Mouse (Mus musculus) heart, adult 2 months (tissue): ENCODE measurements around the gene Mta1. TPM values are rescaled to one million over a fixed set of nuclear protein-coding genes. Genes with fewer than 3 reads are reported as not detected.
A peak's percentile ranks its signal among the peaks of the same experiment; 100 is the strongest.

Experiments used
- DNase-seq, 2 experiments: peaks; one replicate each; pipeline ENCODE4 v3.0.0; 2021
- H3K27ac ChIP-seq: fragments of 200-600 bp; 2 replicates; pipeline ENCODE4 v1.8.1; 2022
- H3K27me3 ChIP-seq: fragments of 200-500 bp; 2 replicates; pipeline ENCODE4 v1.6.1; 2012; ENCODE audit warnings: mild to moderate bottlenecking, low read length, inconsistent platforms, mixed read lengths; ENCODE audit not compliant: control insufficient read depth, insufficient read depth
- H3K36me3 ChIP-seq: fragments of 200-500 bp; 2 replicates; pipeline ENCODE4 v1.6.1; 2012; ENCODE audit warnings: low read length, inconsistent platforms; ENCODE audit not compliant: control insufficient read depth, insufficient read depth
- H3K4me1 ChIP-seq: fragments of 200-500 bp; 2 replicates; pipeline ENCODE4 v1.6.1; 2011; ENCODE audit warnings: low read length; ENCODE audit not compliant: control insufficient read depth, insufficient read depth
- H3K4me3 ChIP-seq: fragments of 200-600 bp; 2 replicates; pipeline ENCODE4 v1.8.1; 2022
- H3K79me2 ChIP-seq: fragments of 200-500 bp; replicated peaks from 2 replicates; pipeline ENCODE4 v1.6.1; 2012; ENCODE audit warnings: mild to moderate bottlenecking, inconsistent platforms, low read length, moderate library complexity, mixed read lengths; ENCODE audit not compliant: control insufficient read depth, insufficient read depth
- H3K9ac ChIP-seq: fragments of 200-500 bp; 2 replicates; pipeline ENCODE4 v1.6.1; 2012; ENCODE audit warnings: low read depth, mild to moderate bottlenecking, control low read depth, inconsistent platforms, low read length, mixed read lengths
- CTCF ChIP-seq: fragments of 200-600 bp; IDR thresholded peaks from 2 replicates; pipeline ENCODE4 v1.8.1; 2022; ENCODE audit warnings: antibody characterized with exemption, mild to moderate bottlenecking, moderate library complexity
- EP300 ChIP-seq: fragments of 200-500 bp; IDR thresholded peaks from 2 replicates; pipeline ENCODE4 v1.6.1; 2011; ENCODE audit warnings: low read depth, low read length, control low read depth; ENCODE audit not compliant: insufficient read depth
- POLR2A ChIP-seq: fragments of 200-500 bp; IDR thresholded peaks from 2 replicates; pipeline ENCODE4 v1.6.1; 2011; ENCODE audit warnings: mild to moderate bottlenecking, low read depth, low read length, control low read depth; ENCODE audit not compliant: insufficient read depth
- WGBS: fragments of 180-500 bp; shearing (Covaris S2); methylation state at CpG from one replicate; pipeline ENCODE4 v1.1.7; 2018; 5-methylcytosine and 5-hydroxymethylcytosine counted together
- intact Hi-C: fragments of 180-260 bp; cut with DNase I; formaldehyde crosslinking; loops from one replicate; pipeline ENCODE4 v1.15.1; 2025
- polyA plus RNA-seq: library from polyadenylated mRNA; depleted of rRNA; stranded (reverse); fragments of >200 nt; gene quantifications from 2 replicates; pipeline ENCODE4 v1.2.3, GENCODE M21; 2012
- total RNA-seq, 2 experiments: library from RNA; stranded (reverse); gene quantifications; 2 replicates each; pipeline ENCODE4 v1.2.3; 2021

The Mta1 gene
- total and polyA plus RNA-seq, 3 experiments = 42.4 to 54.8 (median 44.8) TPM

DNA sequence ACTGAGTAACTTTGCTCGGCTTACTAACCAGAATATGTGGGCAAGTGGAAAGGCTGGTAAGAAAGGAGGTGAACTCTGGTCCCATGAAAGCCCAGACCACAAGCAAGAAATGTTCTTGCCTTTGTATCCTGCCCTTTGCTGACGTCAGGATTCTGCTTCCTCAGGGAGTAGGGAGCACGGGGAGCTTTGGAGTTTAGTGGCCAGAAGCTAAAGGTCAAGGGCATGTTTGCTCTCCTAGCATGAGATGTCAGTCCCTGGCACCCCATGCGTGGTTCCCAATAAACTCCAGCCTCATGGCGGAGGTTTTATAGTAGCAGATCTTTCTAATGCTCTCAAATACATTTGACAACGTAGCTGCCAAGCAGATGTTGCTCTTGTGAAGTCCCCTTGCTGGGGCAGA lies 26.3 kb upstream of the Mta1 start:
- intact Hi-C loops = loop anchor here (10.0 kb wide), 1 partner anchor 197 kb away; no protein-coding TSS in a partner anchor
- H3K4me1 ChIP-seq = no peaks in the 10 kb centered on the region
- no peaks in the 10 kb centered on the region for H3K79me2 ChIP-seq
- no peak overlapping the region for H3K9ac ChIP-seq
- no peak for DNase-seq
- 77% methylated on average over 6 of the region's 6 CpGs for WGBS
- H3K27ac ChIP-seq = no peak overlapping the region
- no peaks in the 10 kb centered on the region for H3K36me3 ChIP-seq
- no peak overlapping the region for H3K4me3 ChIP-seq
- TF ChIP-seq CTCF = no peak
- no peak for TF ChIP-seq EP300
- no peak for TF ChIP-seq POLR2A
- H3K27me3 ChIP-seq = no peaks in the 10 kb centered on the region

DNA sequence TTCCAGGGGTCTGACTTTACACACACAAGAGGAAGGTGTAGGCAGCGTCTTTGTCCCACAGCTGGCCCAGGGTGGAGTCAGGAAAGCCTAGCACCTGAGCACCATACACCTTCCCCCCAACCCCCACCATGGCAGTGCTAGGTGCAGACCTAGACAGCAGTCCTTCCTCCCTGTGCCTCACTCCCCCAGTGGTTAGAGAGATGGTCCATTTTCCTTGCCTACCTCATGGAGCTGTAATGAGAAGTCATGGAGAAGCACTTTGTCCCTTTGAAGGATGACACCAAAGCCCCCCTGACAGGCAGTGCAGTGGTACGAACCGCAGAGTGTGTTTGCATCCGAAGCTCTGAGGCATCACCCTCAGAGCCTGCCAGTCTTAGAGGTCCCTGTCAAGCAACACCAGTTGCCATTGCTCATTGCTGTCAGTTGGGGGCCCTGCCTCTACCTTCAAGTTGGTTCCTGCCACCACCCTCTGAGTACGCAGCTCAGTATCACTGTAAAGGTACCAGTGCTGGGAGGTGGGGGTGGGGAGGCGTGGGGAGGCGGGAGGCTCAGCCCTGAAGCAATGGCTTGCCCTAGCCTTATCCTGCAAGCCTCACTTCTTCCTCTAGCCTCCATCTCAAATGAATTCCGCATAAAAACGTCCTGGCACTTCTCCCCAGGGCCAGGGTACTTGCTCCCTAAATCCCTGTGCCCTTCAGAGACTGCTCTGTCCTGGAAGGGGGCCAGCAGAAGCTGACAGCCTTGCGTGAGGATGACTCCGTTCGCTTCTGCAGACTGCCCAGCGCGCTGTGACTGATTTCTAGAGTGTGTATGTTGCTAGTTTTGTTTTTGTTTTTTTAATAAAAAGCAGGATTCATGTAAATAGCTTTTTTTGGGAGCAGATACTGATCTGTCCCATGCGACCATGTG lies 24.4 kb upstream of the Mta1 start:
- intact Hi-C loops = loop anchor here (2.0 to 10.0 kb wide), 2 partner anchors 69 to 199 kb away; no protein-coding TSS in a partner anchor
- Histone ChIP-seq H3K27ac (peak overlapping the region; percentile 83), H3K36me3 (no peaks in the 10 kb centered on the region), H3K4me1 (no peaks in the 10 kb centered on the region), H3K9ac (peak overlapping the region; percentile 33), H3K4me3 (peak overlapping the region; percentile 73), H3K27me3 (no peaks in the 10 kb centered on the region), H3K79me2 (no peaks in the 10 kb centered on the region)
- no peak for DNase-seq
- no peak for TF ChIP-seq EP300
- no peak for TF ChIP-seq POLR2A
- TF ChIP-seq CTCF = no peak
- 14% methylated on average over 15 of the region's 15 CpGs for WGBS

DNA sequence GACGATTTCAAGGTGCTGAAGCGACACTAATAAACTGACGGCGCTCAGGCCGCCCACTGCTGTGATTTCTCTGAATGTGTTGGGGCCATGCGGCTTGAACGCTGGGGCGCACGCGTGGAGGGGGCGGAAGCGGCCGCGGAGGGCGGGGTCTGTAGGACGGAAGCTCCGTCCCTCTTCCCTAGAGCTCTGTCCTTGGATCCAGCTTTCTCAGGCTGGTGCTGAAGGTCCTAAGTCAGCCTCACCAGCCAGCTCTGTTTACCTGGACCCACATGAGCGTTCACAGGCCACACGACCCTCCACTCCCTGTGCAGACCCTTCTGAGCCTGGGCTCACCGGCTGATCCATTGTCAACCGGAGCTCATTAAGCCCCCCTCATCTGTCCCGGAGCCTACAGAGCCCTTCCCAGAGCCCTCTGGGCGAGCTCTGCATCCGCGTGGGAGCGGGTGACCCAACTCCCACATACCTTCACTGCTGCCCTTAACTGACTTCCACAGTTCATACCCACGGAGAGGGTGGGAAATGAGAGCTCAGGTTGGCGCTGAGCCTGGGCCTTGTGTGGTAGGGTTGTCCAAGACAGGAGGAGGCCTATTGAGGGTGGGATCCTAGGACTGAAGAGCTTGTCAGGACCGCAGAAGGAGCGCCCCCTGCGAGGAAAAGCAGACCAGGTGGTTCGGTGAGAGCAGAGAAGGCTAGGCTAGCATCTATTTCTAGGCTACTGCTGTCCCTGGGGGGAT lies 23.6 kb upstream of the Mta1 start, which contains the start of gene Tex22:
Gene Tex22, plus strand, starts transcription at position 174 of the 734 bp plus-strand sequence.
- TF ChIP-seq CTCF (no peak), POLR2A (peak; percentile 98), EP300 (peak; percentile 79)
- Histone ChIP-seq H3K27ac (peak within 1 kb of the TSS; percentile 83), H3K27me3 (no peaks in the 10 kb centered on the region), H3K4me1 (no peaks in the 10 kb centered on the region), H3K4me3 (peak within 1 kb of the TSS; percentile 73), H3K36me3 (no peaks in the 10 kb centered on the region), H3K79me2 (no peaks in the 10 kb centered on the region), H3K9ac (peak within 1 kb of the TSS; percentile 85)
- WGBS = 2% methylated on average over 32 of the region's 32 CpGs
- intact Hi-C loops = loop anchor here (1.0 to 10.0 kb wide), 4 partner anchors 23 to 200 kb away; no protein-coding TSS in a partner anchor
- DNase-seq = peak; percentile 91 to 92

DNA sequence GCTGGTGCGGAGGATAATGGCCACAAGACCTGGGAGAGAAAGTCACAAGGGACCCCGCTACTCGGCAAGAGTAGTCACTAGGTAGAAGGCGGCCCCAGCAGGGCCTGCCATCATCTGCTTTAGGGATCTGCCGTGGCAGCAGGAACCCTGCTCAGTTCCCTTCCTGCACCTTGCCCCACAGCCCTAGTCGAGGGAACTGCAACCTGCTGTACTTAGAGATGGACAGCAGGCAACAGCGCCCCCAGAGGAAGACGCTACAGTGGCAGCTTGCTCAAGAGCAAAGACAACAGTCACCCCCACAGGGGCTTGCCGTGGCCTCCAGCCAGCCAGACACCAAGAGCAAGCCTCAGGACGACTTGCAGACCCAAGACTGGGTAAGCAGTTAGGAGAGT lies 23.0 kb upstream of the Mta1 start:
- Histone ChIP-seq H3K9ac (peak overlapping the region; percentile 85), H3K36me3 (no peaks in the 10 kb centered on the region), H3K79me2 (no peaks in the 10 kb centered on the region), H3K27ac (peak overlapping the region; percentile 83), H3K27me3 (no peaks in the 10 kb centered on the region), H3K4me1 (no peaks in the 10 kb centered on the region), H3K4me3 (peak overlapping the region; percentile 73)
- peak; percentile 87 to 88 for DNase-seq
- TF ChIP-seq EP300 (peak; percentile 73; the same call in 1 of the 2 replicates), CTCF (no peak; the same call in none of the 2 replicates), POLR2A (peak; percentile 62)
- WGBS = 2% methylated on average over 10 of the region's 10 CpGs
- intact Hi-C loops = loop anchor here (1.0 to 10.0 kb wide), 4 partner anchors 22 to 200 kb away; no protein-coding TSS in a partner anchor

DNA sequence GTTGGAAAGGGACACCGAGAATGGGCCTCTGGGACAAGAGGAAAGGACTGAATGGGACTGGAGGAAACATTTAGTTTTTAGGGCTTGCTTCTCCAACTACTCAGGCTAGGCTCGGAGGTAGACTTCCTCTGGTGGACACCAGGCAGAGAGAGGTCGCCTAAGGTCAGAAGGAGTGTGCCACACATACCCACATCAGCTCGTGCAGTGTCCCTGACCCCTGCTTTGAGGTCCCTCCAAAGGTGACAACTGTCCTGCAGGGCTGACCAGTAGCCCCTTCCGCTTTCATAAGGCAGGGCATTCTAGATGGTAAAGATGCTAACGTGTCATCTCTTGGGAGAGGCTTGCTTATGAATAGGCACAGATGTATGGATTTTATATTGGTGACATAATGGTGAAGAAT lies 22.6 kb upstream of the Mta1 start:
- TF ChIP-seq POLR2A (no peak), EP300 (no peak), CTCF (no peak)
- Histone ChIP-seq H3K4me3 (no peak overlapping the region), H3K4me1 (no peaks in the 10 kb centered on the region), H3K9ac (no peak overlapping the region), H3K79me2 (no peaks in the 10 kb centered on the region), H3K27ac (peak overlapping the region; percentile 83), H3K36me3 (no peaks in the 10 kb centered on the region), H3K27me3 (no peaks in the 10 kb centered on the region)
- 54% methylated on average over 6 of the region's 6 CpGs for WGBS
- DNase-seq = no peak
- intact Hi-C loops = loop anchor here (1.0 to 10.0 kb wide), 4 partner anchors 22 to 201 kb away; no protein-coding TSS in a partner anchor
